Mouse (Mus musculus): ENCODE data around the gene Tdrd1. TPM values are rescaled to one million over a fixed set of nuclear protein-coding genes. Genes with fewer than 3 reads are reported as not detected.
"Not testable (repeated sequence)": the region's sequence is repeated elsewhere in the genome, so short reads cannot be mapped to it uniquely, and the experiment has no call there.

Tdrd1 gene
- total RNA-seq (2015) (not detected in 2 replicates), total RNA-seq (2017) (0.07 TPM in 1 of 2 replicates, not detected in the other)

GRCm38 (mm10) chr19:56826047-56826631 lies at the start of gene Tdrd1:
Gene Tdrd1, plus strand, starts transcription at chr19:56826209.
- no peak for ATAC-seq (ENCODE audit: poor library complexity, severe bottlenecking)

GRCm38 (mm10) chr19:56776719-56777382 lies 49.2 kb upstream of the Tdrd1 start:
- ATAC-seq (ENCODE audit: poor library complexity, severe bottlenecking), result peak; percentile 49

DNA sequence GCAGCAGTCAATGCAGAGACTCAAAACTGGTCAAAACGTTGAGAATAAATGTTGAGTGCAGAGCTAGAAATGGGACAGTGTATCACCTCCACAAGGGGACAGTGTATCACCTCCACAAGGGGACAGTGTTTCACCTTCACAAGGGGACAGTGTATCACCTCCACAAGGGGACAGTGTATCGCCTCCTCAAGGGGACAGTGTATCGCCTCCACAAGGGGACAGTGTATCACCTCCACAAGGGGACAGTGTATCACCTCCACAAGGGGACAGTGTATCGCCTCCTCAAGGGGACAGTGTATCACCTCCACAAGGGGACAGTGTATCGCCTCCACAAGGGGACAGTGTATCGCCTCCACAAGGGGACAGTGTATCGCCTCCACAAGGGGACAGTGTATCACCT lies 47.5 kb upstream of the Tdrd1 start:
- ATAC-seq (ENCODE audit: poor library complexity, severe bottlenecking), result not testable (repeated sequence)

- no peak for ATAC-seq (ENCODE audit: poor library complexity, severe bottlenecking)
These were observed 38.1 kb upstream of the Tdrd1 start for GRCm38 (mm10) chr19:56787911-56788310.

DNA sequence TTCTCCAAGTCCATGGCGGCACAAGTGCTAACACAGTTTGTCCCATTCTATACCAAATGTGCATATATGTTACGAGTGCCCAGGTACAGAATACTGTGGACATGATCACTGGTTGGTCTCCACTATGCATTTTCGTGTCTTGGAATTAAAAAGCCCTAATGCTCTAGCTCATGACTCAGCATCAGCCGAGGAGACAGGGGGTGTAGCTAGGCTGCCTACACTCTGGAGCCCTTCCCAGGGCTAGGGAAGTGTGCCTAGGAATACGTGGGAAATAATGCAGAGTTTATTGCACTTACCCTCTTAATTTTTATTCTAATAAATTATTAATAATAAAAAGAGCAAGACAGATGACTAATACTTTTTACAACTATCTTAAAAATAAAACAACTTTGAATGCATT lies 37.1 kb upstream of the Tdrd1 start:
- ATAC-seq (ENCODE audit: poor library complexity, severe bottlenecking), result no peak

DNA sequence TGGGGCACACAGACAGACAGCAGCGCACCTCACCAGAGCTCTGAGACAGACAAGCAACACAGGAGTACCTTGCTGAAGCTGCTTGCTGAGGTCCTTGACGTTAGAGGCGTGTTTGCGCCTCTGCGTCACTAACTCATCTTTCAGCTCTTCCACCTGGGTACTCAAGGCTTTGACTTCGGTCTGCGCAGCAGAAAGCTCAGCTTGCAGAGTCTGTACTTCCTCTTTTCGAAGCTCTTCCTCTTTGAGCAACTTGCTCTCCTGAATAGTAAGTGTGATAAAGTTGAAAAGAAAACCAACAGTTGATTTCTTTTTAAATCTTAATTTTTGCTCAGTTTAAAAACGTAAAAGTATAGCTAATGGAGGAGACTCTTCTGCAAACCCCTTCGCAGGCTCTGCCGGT lies 28.6 kb upstream of the Tdrd1 start:
- ATAC-seq (ENCODE audit: poor library complexity, severe bottlenecking), result peak; percentile 86

- no peak for ATAC-seq (ENCODE audit: poor library complexity, severe bottlenecking)
These were observed 25.8 kb upstream of the Tdrd1 start for GRCm38 (mm10) chr19:56800226-56800625.

GRCm38 (mm10) chr19:56800930-56801655 lies 24.9 kb upstream of the Tdrd1 start:
- peak; percentile 66 for ATAC-seq (ENCODE audit: poor library complexity, severe bottlenecking)

GRCm38 (mm10) chr19:56801656-56802351 lies 24.2 kb upstream of the Tdrd1 start:
- no peak for ATAC-seq (ENCODE audit: poor library complexity, severe bottlenecking)

GRCm38 (mm10) chr19:56802352-56802746 lies 23.7 kb upstream of the Tdrd1 start:
- ATAC-seq (ENCODE audit: poor library complexity, severe bottlenecking), result no peak

- ATAC-seq (ENCODE audit: poor library complexity, severe bottlenecking), result no peak
These were observed 20.6 kb upstream of the Tdrd1 start for GRCm38 (mm10) chr19:56805366-56805765.

GRCm38 (mm10) chr19:56807122-56807521 lies 18.9 kb upstream of the Tdrd1 start:
- ATAC-seq (ENCODE audit: poor library complexity, severe bottlenecking), result no peak

DNA sequence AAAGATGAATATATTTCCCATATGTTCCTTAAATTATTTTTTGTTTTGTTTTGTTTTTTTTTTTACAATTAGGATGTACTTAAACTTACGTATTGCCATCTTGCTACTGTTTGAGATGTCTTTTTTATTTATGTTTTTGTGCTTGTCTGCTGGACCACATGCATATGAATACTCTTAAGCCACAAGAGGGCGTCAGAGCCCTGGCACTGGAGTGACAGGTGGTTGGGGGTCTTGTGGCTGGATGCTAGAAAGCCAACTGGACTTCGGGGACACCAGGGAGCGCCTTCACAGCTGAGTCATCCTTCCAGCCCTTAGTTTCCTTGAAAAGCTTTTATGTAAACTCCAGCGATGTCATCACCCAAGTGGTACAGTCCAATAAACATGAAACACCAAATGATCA lies 17.2 kb upstream of the Tdrd1 start:
- no peak for ATAC-seq (ENCODE audit: poor library complexity, severe bottlenecking)

DNA sequence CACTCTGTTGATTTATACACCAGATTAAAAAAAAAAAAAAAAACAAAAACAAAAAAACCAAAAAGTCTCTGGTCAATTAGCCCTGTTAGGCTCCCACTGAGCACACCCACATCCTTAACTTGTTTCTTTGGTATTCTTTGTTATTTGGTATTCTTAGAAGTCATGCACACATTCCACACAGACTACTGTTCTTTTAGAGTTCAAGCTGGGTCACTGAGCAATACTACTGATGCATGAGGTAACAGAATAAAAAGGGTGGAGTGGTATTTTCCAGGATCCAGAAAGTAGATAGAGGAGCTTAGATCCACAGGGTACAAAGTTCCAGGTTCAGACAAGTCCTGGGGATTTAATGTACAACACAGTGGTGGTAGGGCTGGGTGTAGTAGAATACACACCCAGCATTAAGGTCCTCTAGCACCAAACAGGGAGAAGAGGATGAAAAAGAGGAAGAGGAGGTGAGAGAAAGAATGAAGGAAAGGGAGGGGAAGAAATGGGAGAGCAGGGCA lies 15.3 kb upstream of the Tdrd1 start:
- ATAC-seq (ENCODE audit: poor library complexity, severe bottlenecking), result no peak

- ATAC-seq (ENCODE audit: poor library complexity, severe bottlenecking), result peak; percentile 98
These were observed 14.4 kb upstream of the Tdrd1 start for GRCm38 (mm10) chr19:56811590-56811989.

- ATAC-seq (ENCODE audit: poor library complexity, severe bottlenecking), result no peak
These were observed 12.6 kb upstream of the Tdrd1 start for GRCm38 (mm10) chr19:56813360-56813759.

- no peak for ATAC-seq (ENCODE audit: poor library complexity, severe bottlenecking)
These were observed 8.0 kb upstream of the Tdrd1 start for GRCm38 (mm10) chr19:56817851-56818526.

DNA sequence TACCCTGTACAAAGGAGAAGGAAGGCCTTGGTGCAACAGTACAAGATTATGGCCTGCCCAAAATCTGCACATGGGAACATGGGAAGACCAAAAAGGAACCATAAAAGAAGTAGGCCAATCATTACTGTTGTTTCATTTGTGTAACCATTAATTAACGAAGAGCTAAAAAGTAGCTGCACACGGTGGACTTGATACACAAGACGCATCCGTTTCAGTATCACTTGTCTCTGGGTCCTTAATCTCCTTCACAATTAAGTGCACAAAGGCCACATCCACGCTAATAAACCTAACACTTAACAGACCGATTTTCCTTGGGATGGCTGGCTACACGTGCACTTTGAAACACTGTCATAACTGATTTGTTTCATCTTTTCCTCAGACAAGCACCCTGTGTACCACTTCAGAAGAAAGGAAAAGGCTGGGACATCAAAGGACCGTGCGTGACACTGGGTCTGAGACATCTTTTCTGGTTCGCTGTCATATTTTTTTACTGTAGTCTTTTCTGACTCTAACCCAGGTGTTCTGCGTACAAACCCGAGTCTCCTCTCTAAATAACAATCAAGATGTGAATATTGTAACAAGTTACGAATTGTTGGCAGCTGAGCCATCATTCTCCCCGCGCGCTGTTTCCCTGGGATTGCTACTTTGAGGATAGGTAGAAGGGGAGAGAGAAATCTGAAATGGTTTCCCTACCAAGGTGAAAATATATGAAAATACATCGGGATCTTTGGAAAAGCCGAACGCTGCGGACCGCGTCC lies 4.8 kb upstream of the Tdrd1 start:
- no peak for ATAC-seq (ENCODE audit: poor library complexity, severe bottlenecking)

- peak; percentile 94 for ATAC-seq (ENCODE audit: poor library complexity, severe bottlenecking)
These were observed 4.1 kb upstream of the Tdrd1 start, which contains the start of gene Ccdc186 for GRCm38 (mm10) chr19:56821798-56822447. Gene Ccdc186, minus strand, starts transcription at chr19:56822190.

All from megakaryocyte, adult 5-6 weeks (primary cell).